Mouse (Mus musculus) MEL (cell line): Measurements from ENCODE around the gene Duoxa2. TPM values are rescaled to one million over a fixed set of nuclear protein-coding genes. Genes with fewer than 3 reads are reported as not detected.

Experiments used
- DNase-seq: peaks from one replicate; pipeline ENCODE4 v3.0.0; 2011; ENCODE audit warnings: low read depth, low spot score
- H3K27ac ChIP-seq: 2 replicates; pipeline ENCODE4 v1.5.1; 2012; ENCODE audit warnings: low read depth, mild to moderate bottlenecking, control low read depth, low read length, moderate library complexity; ENCODE audit not compliant: control insufficient read depth
- H3K27me3 ChIP-seq, 2 experiments: fragments of 150-350 bp in 1 of 2; sonication (generic) in 1 of 2; 2 replicates each; pipeline ENCODE4 v1.6.1; 2012; ENCODE audit warnings: low read length in 2 of 2, mild to moderate bottlenecking in 2 of 2, improper control_type of control experiment in 1 of 2, moderate library complexity in 1 of 2; ENCODE audit not compliant: insufficient read depth in 2 of 2, control insufficient read depth in 1 of 2
- H3K36me3 ChIP-seq, 2 experiments: 2 replicates each; pipeline ENCODE4 v1.6.1; 2012 to 2014; ENCODE audit warnings: low read length in 2 of 2, improper control_type of control experiment in 1 of 2, inconsistent platforms in 1 of 2, mild to moderate bottlenecking in 1 of 2; ENCODE audit not compliant: insufficient read depth in 2 of 2, control insufficient read depth in 1 of 2
- H3K4me1 ChIP-seq, 2 experiments: fragments of 150-350 bp in 1 of 2; sonication (generic) in 1 of 2; 2 replicates each; pipeline ENCODE4 v1.6.1; 2012; ENCODE audit warnings: low read length in 2 of 2, improper control_type of control experiment in 1 of 2, mild to moderate bottlenecking in 1 of 2; ENCODE audit not compliant: insufficient read depth in 2 of 2, control insufficient read depth in 1 of 2
- H3K4me3 ChIP-seq, 2 experiments: fragments of 150-350 bp in 1 of 2; sonication (generic) in 1 of 2; 2 replicates each; pipeline ENCODE4 v1.5.1; 2012; ENCODE audit warnings: low read depth in 2 of 2, low read length in 2 of 2, mild to moderate bottlenecking in 2 of 2, moderate library complexity in 2 of 2, control low read depth in 1 of 2, improper control_type of control experiment in 1 of 2; ENCODE audit not compliant: control insufficient read depth in 1 of 2, insufficient read depth in 1 of 2
- H3K79me2 ChIP-seq: 2 replicates; pipeline ENCODE4 v1.6.1; 2012; ENCODE audit warnings: mild to moderate bottlenecking, low read length, moderate library complexity; ENCODE audit not compliant: control insufficient read depth, poor library complexity, insufficient read depth
- H3K9ac ChIP-seq: 2 replicates; pipeline ENCODE4 v1.6.1; 2012; ENCODE audit warnings: low read depth, mild to moderate bottlenecking, control low read depth, low read length, moderate library complexity; ENCODE audit not compliant: control insufficient read depth, poor library complexity, severe bottlenecking
- H3K9me3 ChIP-seq: fragments of 150-350 bp; sonication (generic); replicated peaks from 2 replicates; pipeline ENCODE4 v1.6.1; 2012; ENCODE audit warnings: mild to moderate bottlenecking, low read length, improper control_type of control experiment, moderate library complexity; ENCODE audit not compliant: insufficient read depth
- CHD1 ChIP-seq: IDR thresholded peaks from 2 replicates; pipeline ENCODE4 v1.6.1; 2012; ENCODE audit warnings: low read depth, mild to moderate bottlenecking, inconsistent platforms, low read length, improper control_type of control experiment
- CHD2 ChIP-seq: IDR thresholded peaks from 2 replicates; pipeline ENCODE4 v1.6.1; 2011; ENCODE audit warnings: low read length, improper control_type of control experiment
- EP300 ChIP-seq, 2 experiments: IDR thresholded peaks; 2 replicates each; pipeline ENCODE4 v1.6.1; 2011; ENCODE audit warnings: improper control_type of control experiment in 2 of 2, low read length in 2 of 2, low read depth in 1 of 2, mild to moderate bottlenecking in 1 of 2
- GATA1 ChIP-seq: IDR thresholded peaks from 2 replicates; pipeline ENCODE4 v1.6.1; 2011; ENCODE audit warnings: low read depth, low read length, improper control_type of control experiment
- HCFC1 ChIP-seq: IDR thresholded peaks from 2 replicates; pipeline ENCODE4 v1.6.1; 2012; ENCODE audit warnings: low read depth, mild to moderate bottlenecking, inconsistent platforms, low read length, improper control_type of control experiment, moderate library complexity
- MAX ChIP-seq: IDR thresholded peaks from 2 replicates; pipeline ENCODE4 v1.6.1; 2011; ENCODE audit warnings: low read length, improper control_type of control experiment
- MXI1 ChIP-seq: IDR thresholded peaks from 2 replicates; pipeline ENCODE4 v1.6.1; 2011; ENCODE audit warnings: mild to moderate bottlenecking, low read depth, low read length, improper control_type of control experiment
- MYB ChIP-seq: IDR thresholded peaks from 2 replicates; pipeline ENCODE4 v1.6.1; 2011; ENCODE audit warnings: mild to moderate bottlenecking, low read depth, low read length, improper control_type of control experiment
- MYC ChIP-seq: IDR thresholded peaks from 2 replicates; pipeline ENCODE4 v1.6.1; 2011; ENCODE audit warnings: low read depth, mild to moderate bottlenecking, low read length, improper control_type of control experiment, moderate library complexity
- NELFE ChIP-seq: IDR thresholded peaks from 2 replicates; pipeline ENCODE4 v1.6.1; 2011; ENCODE audit warnings: low read depth, low read length, improper control_type of control experiment
- RCOR1 ChIP-seq: IDR thresholded peaks from 2 replicates; pipeline ENCODE4 v1.6.1; 2012; ENCODE audit warnings: low read depth, mild to moderate bottlenecking, inconsistent platforms, low read length, improper control_type of control experiment
- SIN3A ChIP-seq: IDR thresholded peaks from 2 replicates; pipeline ENCODE4 v1.6.1; 2012; ENCODE audit warnings: low read length, improper control_type of control experiment, inconsistent platforms
- SMC3 ChIP-seq: IDR thresholded peaks from 2 replicates; pipeline ENCODE4 v1.6.1; 2011; ENCODE audit warnings: low read depth, low read length, improper control_type of control experiment
- TAL1 ChIP-seq: IDR thresholded peaks from 2 replicates; pipeline ENCODE4 v1.6.1; 2012; ENCODE audit warnings: mild to moderate bottlenecking, inconsistent platforms, low read length, moderate library complexity, mixed read lengths
- UBTF ChIP-seq: IDR thresholded peaks from 2 replicates; pipeline ENCODE4 v1.6.1; 2012; ENCODE audit warnings: low read depth, mild to moderate bottlenecking, inconsistent platforms, low read length, improper control_type of control experiment, moderate library complexity, borderline replicate concordance; ENCODE audit not compliant: insufficient read depth
- USF2 ChIP-seq, 2 experiments: IDR thresholded peaks; 2 replicates each; pipeline ENCODE4 v1.6.1; 2011 to 2012; ENCODE audit warnings: improper control_type of control experiment in 2 of 2, low read length in 2 of 2, borderline replicate concordance in 1 of 2, inconsistent platforms in 1 of 2, low read depth in 1 of 2, mild to moderate bottlenecking in 1 of 2; ENCODE audit not compliant: insufficient read depth in 1 of 2
- ZC3H11A ChIP-seq: IDR thresholded peaks from 2 replicates; pipeline ENCODE4 v1.6.1; 2012; ENCODE audit warnings: low read depth, mild to moderate bottlenecking, inconsistent platforms, low read length, improper control_type of control experiment
- polyA plus RNA-seq, 2 experiments: library from polyadenylated mRNA; stranded (reverse) in 1 of 2; unstranded in 1 of 2; fragments of >175 nt in 1 of 2; fragments of >200 nt in 1 of 2; gene quantifications; 2 replicates each; pipeline versions ENCODE4 v1.2.1 to v1.2.4; 2012; ENCODE audit warnings: low replicate concordance in 2 of 2, low read depth in 1 of 2; ENCODE audit not compliant: insufficient read length in 2 of 2, insufficient read depth in 1 of 2, missing spikeins in 1 of 2
- total RNA-seq: library from RNA; depleted of rRNA; stranded (reverse); fragments of 300-350 nt; gene quantifications from 2 replicates; pipeline ENCODE4 v1.2.3, GENCODE M21; 2012

Duoxa2 gene
- total and polyA plus RNA-seq, 3 experiments = not detected

DNA sequence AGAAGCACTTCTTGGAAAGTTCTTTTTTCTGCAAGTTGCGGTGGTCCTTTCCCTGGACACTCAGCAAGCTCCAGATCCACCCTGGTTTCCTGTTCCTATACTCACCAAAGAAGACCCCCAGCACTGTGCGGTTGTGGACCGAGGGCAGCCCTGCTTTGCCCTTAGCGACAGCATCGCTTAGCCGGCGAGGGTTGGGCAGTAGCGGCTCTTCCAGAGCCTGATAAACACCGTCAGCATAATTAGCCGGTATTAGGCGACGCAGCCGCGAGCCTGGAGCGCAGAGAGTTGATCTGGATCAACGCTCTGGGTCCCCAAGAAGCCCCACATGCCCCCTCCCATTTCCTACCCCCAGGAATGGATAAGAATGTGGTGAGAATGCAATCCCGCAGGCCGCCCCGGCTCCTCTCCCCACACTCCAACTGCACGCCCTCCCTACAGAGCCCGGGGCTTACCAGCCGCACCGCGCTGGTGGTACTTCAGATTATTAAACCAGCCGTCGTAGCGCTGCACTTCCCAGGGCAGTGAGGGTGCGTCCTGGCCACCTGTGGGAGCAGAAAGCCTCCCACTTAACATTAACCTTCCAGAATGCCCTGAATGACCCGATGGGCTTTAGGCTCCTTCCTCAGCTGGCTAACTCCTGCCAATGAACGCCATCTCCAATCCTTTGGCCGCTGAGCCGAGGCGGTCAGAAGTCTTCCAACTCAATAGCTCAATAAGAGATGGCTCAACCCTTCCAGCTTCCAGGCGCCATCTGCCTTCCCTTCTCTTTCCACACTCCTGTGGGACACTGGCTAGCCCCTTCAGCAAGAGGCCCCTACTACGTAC lies 1.2 kb upstream of the Duoxa2 start:
- Histone ChIP-seq H3K9ac (no peak overlapping the region), H3K4me1 (no peaks in the 10 kb centered on the region), H3K79me2 (no peaks in the 10 kb centered on the region)
- no peak for TF ChIP-seq SMC3
- no peak for TF ChIP-seq HCFC1
- TF ChIP-seq EP300 (IDR thresholded peaks at IDR 0.05; ENCODE audit: low read depth in 1 of 2, low read length in 2 of 2) = no peak
- TF ChIP-seq TAL1 = no peak
- no peak for TF ChIP-seq MYC
- no peak for TF ChIP-seq GATA1
- TF ChIP-seq ZC3H11A = no peak
- TF ChIP-seq MYB = no peak
- no peak for TF ChIP-seq CHD1
- no peak for TF ChIP-seq UBTF
- no peak for TF ChIP-seq SIN3A
- no peak for TF ChIP-seq RCOR1
- no peak for TF ChIP-seq USF2 (IDR thresholded peaks at IDR 0.05; ENCODE audit: borderline replicate concordance in 1 of 2, insufficient read depth in 1 of 2, low read depth in 1 of 2, low read length in 2 of 2)
- TF ChIP-seq, all 39 proteins: peak for 0
- no peak for DNase-seq
- Histone ChIP-seq H3K27me3 (no peaks in the 10 kb centered on the region), H3K27ac (no peak overlapping the region), H3K4me3 (no peak overlapping the region), H3K36me3 (no peaks in the 10 kb centered on the region), H3K9me3 (no peaks in the 10 kb centered on the region)

DNA sequence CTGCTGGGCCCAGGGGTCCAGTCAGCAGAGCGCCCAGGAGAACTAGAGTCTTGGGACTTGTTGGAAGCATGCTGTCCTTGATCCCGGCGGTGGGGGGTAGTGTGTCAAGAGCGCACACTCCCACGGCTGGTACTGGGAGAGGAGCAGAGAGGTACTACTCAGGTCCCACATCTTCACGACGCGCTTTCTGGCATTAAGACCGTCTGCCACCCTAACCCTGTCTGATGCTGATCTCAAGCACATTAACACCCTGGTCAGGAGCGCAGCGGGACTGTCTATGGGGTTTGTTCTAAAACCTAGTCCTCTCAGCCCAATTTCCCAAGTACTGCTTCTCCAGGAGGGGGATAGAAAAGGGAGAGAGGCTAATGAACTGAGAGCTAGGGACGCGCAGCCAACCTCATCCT lies 602 bp upstream of the Duoxa2 start, which contains the start of gene Duox2:
TSS of gene Duox2 (minus strand) at position 354 of the 404 bp plus-strand sequence.
- Histone ChIP-seq H3K36me3 (no peaks in the 10 kb centered on the region), H3K79me2 (no peaks in the 10 kb centered on the region), H3K27me3 (no peaks in the 10 kb centered on the region), H3K9me3 (no peaks in the 10 kb centered on the region), H3K4me3 (no peak within 1 kb of the TSS), H3K27ac (no peak within 1 kb of the TSS), H3K4me1 (no peaks in the 10 kb centered on the region), H3K9ac (no peak within 1 kb of the TSS)
- TF ChIP-seq MAX (no peak), CHD2 (no peak), NELFE (no peak), MXI1 (no peak)
- DNase-seq = no peak
